Mouse (Mus musculus) left cerebral cortex, postnatal 25 days (tissue): ENCODE measurements around the gene Vps13d. TPM values are rescaled to one million over a fixed set of nuclear protein-coding genes. Genes with fewer than 3 reads are reported as not detected.
A peak's percentile ranks its signal among the peaks of the same experiment; 100 is the strongest.

Source experiments
- DNase-seq, 2 experiments: peaks; one replicate each; pipeline ENCODE4 v3.0.0; 2022; ENCODE audit warnings: low spot score in 2 of 2, mixed read lengths in 1 of 2
- intact Hi-C: fragments of 180-260 bp; cut with DNase I; formaldehyde crosslinking; loops from one replicate; pipeline ENCODE4 v1.15.1; 2025
- total RNA-seq, 2 experiments: library from RNA; stranded (reverse); gene quantifications; 2 replicates each; pipeline ENCODE4 v1.2.3; 2021

Vps13d gene
- total RNA-seq, 2 experiments from 2014 or later: 57.4 to 59.6 TPM

GRCm38 (mm10) chr4:144997887-144998658, 196.7 kb downstream of the Vps13d start:
- intact Hi-C loops: no loop called here
- no peak for DNase-seq

GRCm38 (mm10) chr4:144996996-144997820, 197.6 kb downstream of the Vps13d start:
- intact Hi-C loops: no loop called here
- DNase-seq: no peak

- intact Hi-C loops: no loop called here
- no peak for DNase-seq
Observed at GRCm38 (mm10) chr4:144995826-144996225, 199.0 kb downstream of the Vps13d start.

GRCm38 (mm10) chr4:144993047-144993917, 201.5 kb downstream of the Vps13d start:
- DNase-seq: no peak
- intact Hi-C loops: no loop called here

GRCm38 (mm10) chr4:144992413-144992812, 202.4 kb downstream of the Vps13d start:
- no peak for DNase-seq
- intact Hi-C loops: no loop called here

GRCm38 (mm10) chr4:144988443-144989206, 206.2 kb downstream of the Vps13d start:
- intact Hi-C loops: no loop called here
- DNase-seq: no peak

GRCm38 (mm10) chr4:144986016-144986805, 208.6 kb downstream of the Vps13d start:
- no peak for DNase-seq
- intact Hi-C loops: no loop called here

GRCm38 (mm10) chr4:144983821-144984371, 210.9 kb downstream of the Vps13d start:
- DNase-seq: no peak
- intact Hi-C loops: no loop called here

GRCm38 (mm10) chr4:144983228-144983744, 211.5 kb downstream of the Vps13d start:
- DNase-seq: no peak
- intact Hi-C loops: no loop called here

GRCm38 (mm10) chr4:144980811-144981551, 213.8 kb downstream of the Vps13d start:
- peak; percentile 27 to 51 for DNase-seq
- intact Hi-C loops: no loop called here

- intact Hi-C loops: no loop called here
Observed at GRCm38 (mm10) chr4:144980110-144980509, 214.7 kb downstream of the Vps13d start.

GRCm38 (mm10) chr4:144978039-144978438, 216.8 kb downstream of the Vps13d start:
- intact Hi-C loops: no loop called here
- peak in 1 of 2 experiments; percentile 45 for DNase-seq

More at GRCm38 (mm10) chr4:144980110-144980509, 214.7 kb downstream of the Vps13d start:
- DNase-seq: no peak

GRCm38 (mm10) chr4:144977057-144977456, 217.7 kb downstream of the Vps13d start:
- no peak for DNase-seq
- intact Hi-C loops: no loop called here

GRCm38 (mm10) chr4:144975505-144975904, 219.3 kb downstream of the Vps13d start:
- DNase-seq: no peak
- intact Hi-C loops: no loop called here

- no peak for DNase-seq
- intact Hi-C loops: no loop called here
Observed at GRCm38 (mm10) chr4:144974458-144974857, 220.3 kb downstream of the Vps13d start.

GRCm38 (mm10) chr4:144972948-144973720, 221.7 kb downstream of the Vps13d start:
- intact Hi-C loops: loop anchor here (2.0 kb wide), 1 partner anchor 78 kb away; no protein-coding TSS in a partner anchor
- peak in 1 of 2 experiments; percentile 36 for DNase-seq
